Mouse (Mus musculus) liver, postnatal 0 days (tissue): ENCODE measurements around the gene Mrps30.

Experiments used
- CTCF ChIP-seq: sonication (generic); IDR thresholded peaks from 2 replicates; pipeline ENCODE4 v1.5.1; 2016; ENCODE audit warnings: antibody characterized with exemption, low read depth
- EP300 ChIP-seq: IDR thresholded peaks from 2 replicates; pipeline ENCODE4 v1.6.1; 2016; ENCODE audit warnings: antibody characterized with exemption, low read depth, mild to moderate bottlenecking

DNA sequence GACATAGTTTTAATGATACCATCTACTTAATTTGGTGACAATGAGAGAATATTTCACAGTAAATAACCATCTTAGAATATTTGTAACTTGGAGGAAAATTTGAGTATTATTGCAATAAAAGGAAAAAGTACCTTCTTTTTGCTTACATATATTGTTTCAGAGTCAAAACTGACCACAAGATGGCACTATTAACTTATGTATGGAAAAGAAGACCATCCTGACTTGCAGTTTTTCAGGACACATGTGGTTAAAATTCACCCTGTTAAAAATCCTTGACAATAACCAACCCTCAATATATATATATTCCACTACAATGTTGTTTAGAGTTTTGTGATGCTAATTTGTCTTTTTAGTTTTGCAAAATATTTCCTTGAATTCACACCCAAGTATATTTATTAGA is 16.5 kb upstream of the Mrps30 start:
- TF ChIP-seq CTCF (peak; percentile 54), EP300 (no peak)
